Comparison of ENCODE assay signal across 9 mouse cellular contexts in genomic region chr9:37576436-37576930, GRCm38 (mm10). TPM values are rescaled to one million over a fixed set of nuclear protein-coding genes. Genes with fewer than 3 reads are reported as not detected.
DNase-seq lines count a peak whose midpoint lies in the region; ATAC-seq and TF ChIP-seq lines count a peak whose summit lies in the region.
"Had no signal": no experiment of that assay in that cellular context is flagged by ENCODE, and none has a peak within 500 bp of the region (broad histone marks: within the 10 kb centered on the region; RNA-seq: fewer than 3 reads in every experiment).

No protein-coding gene starts in this region.

- H3K36me3 ChIP-seq in heart, embryonic 11.5 days (ENCODE audit: control insufficient read depth, insufficient read depth, low read length): no peaks in the 10 kb centered on the region
- no peaks in the 10 kb centered on the region for H3K36me3 ChIP-seq in ES-Bruce4 (ENCODE audit: control insufficient read depth, insufficient read depth, low read length, poor library complexity, severe bottlenecking)
- H3K36me3 ChIP-seq in forebrain, embryonic 16.5 days (ENCODE audit: control insufficient read depth, insufficient read depth): no peaks in the 10 kb centered on the region

- TF ChIP-seq CTCF in ES-Bruce4 (IDR thresholded peaks at IDR 0.05; ENCODE audit: low read depth, low read length): no peak
- TF ChIP-seq CTCF in left cerebral cortex, adult 2 months (IDR thresholded peaks at IDR 0.05): no peak; the same call in 1 of the 2 replicates

- H3K27ac ChIP-seq in heart, embryonic 11.5 days (ENCODE audit: low read depth, low read length): no peak overlapping the region
- no peak overlapping the region for H3K27ac ChIP-seq in ES-Bruce4 (ENCODE audit: insufficient read depth, low read length)
- peak overlapping the region; percentile 80 for H3K27ac ChIP-seq in forebrain, embryonic 16.5 days (ENCODE audit: low read length)
- peak overlapping the region; percentile 87 for H3K27ac ChIP-seq in left cerebral cortex, adult 2 months

- DNase-seq in heart, postnatal 14 days: no peak
- peak; percentile 65 for DNase-seq in left cerebral cortex, adult 2 months (ENCODE audit: extremely low spot score in 1 of 2, low spot score in 2 of 2)
- peak; percentile 7 for DNase-seq in naive thymus-derived CD4-positive, alpha-beta T cell, adult 2 months (ENCODE audit: low read depth)
- DNase-seq in thymus, postnatal 36 days: peak; percentile 10 to 19
- no peak for DNase-seq in gastrocnemius, adult 18-20 months (ENCODE audit: low spot score)

- no peak for TF ChIP-seq EP300 in ES-Bruce4 (IDR thresholded peaks at IDR 0.05; ENCODE audit: insufficient read depth, low read depth, low read length)

- ATAC-seq in heart, embryonic 11.5 days (replicated peaks; ENCODE audit: insufficient number of reproducible peaks, low FRiP score, low TSS enrichment): no peak
- peak; percentile 92 for ATAC-seq in forebrain, embryonic 16.5 days

- 28% methylated on average over 14 of the region's 14 CpGs for WGBS in heart, embryonic 11.5 days (ENCODE audit: insufficient replicate concordance)
- WGBS in forebrain, embryonic 16.5 days: 26% methylated on average over 14 of the region's 14 CpGs

- H3K9me3 ChIP-seq in heart, embryonic 11.5 days (replicated peaks; ENCODE audit: control insufficient read depth, low read length): no peaks in the 10 kb centered on the region
- no peaks in the 10 kb centered on the region for H3K9me3 ChIP-seq in ES-Bruce4 (replicated peaks; ENCODE audit: control insufficient read depth, insufficient read depth, low read length, poor library complexity, severe bottlenecking)
- H3K9me3 ChIP-seq in forebrain, embryonic 16.5 days (ENCODE audit: control insufficient read depth, low read length): no peaks in the 10 kb centered on the region

- intact Hi-C loops in heart, postnatal 14 days (cut with DNase I): no loop called here
- intact Hi-C loops in left cerebral cortex, adult 2 months (cut with DNase I): loop anchor here (2.0 to 10.0 kb wide), 2 partner anchors 36 to 238 kb away; partner anchors contain the start of gene Spa17

- peak overlapping the region; percentile 42 for H3K4me2 ChIP-seq in heart, embryonic 11.5 days
- H3K4me2 ChIP-seq in forebrain, embryonic 16.5 days (ENCODE audit: low read length): peak overlapping the region; percentile 34

- H3K27me3 ChIP-seq in heart, embryonic 11.5 days (ENCODE audit: control insufficient read depth, insufficient read depth, low read length): no peaks in the 10 kb centered on the region
- no peaks in the 10 kb centered on the region for H3K27me3 ChIP-seq in ES-Bruce4 (ENCODE audit: control insufficient read depth, insufficient read depth, low read length, poor library complexity, severe bottlenecking)
- no peaks in the 10 kb centered on the region; the same call in 1 of the 2 replicates for H3K27me3 ChIP-seq in forebrain, embryonic 16.5 days (replicated peaks; ENCODE audit: control insufficient read depth, insufficient read depth, low read length)

- no peak overlapping the region for H3K9ac ChIP-seq in heart, embryonic 11.5 days (ENCODE audit: low read depth, low read length)
- H3K9ac ChIP-seq in ES-Bruce4 (ENCODE audit: low read depth, poor library complexity, severe bottlenecking): no peak overlapping the region
- H3K9ac ChIP-seq in forebrain, embryonic 16.5 days (replicated peaks; ENCODE audit: low read depth, low read length): no peak overlapping the region

- H3K4me1 ChIP-seq in heart, embryonic 11.5 days (ENCODE audit: control insufficient read depth, insufficient read depth, low read length): peaks cover 13% of the 10 kb centered on the region
- no peaks in the 10 kb centered on the region for H3K4me1 ChIP-seq in ES-Bruce4 (ENCODE audit: control insufficient read depth, insufficient read depth, low read length)
- H3K4me1 ChIP-seq in forebrain, embryonic 16.5 days (replicated peaks; ENCODE audit: control insufficient read depth, insufficient read depth, low read length): peaks cover 14% of the 10 kb centered on the region

- no peak for TF ChIP-seq POLR2A in ES-Bruce4 (IDR thresholded peaks at IDR 0.05; ENCODE audit: insufficient read depth, low read length)

- H3K4me3 ChIP-seq in heart, embryonic 11.5 days (ENCODE audit: low read depth, low read length): no peak overlapping the region
- peak overlapping the region; percentile 19 for H3K4me3 ChIP-seq in ES-Bruce4 (ENCODE audit: low read depth, low read length)
- no peak overlapping the region for H3K4me3 ChIP-seq in forebrain, embryonic 16.5 days (replicated peaks; ENCODE audit: low read length)
- H3K4me3 ChIP-seq in left cerebral cortex, adult 2 months: no peak overlapping the region

RNA-seq across cellular contexts. Expression of gene Siae, which starts 21.0 kb away (rescaled TPM):
- 7.8 and 10.6 TPM in 2 replicates for polyA plus RNA-seq in heart, embryonic 11.5 days (2014; fragmentation: Nextera tagmentation; extraction: Ambion mirVana)
- 1 to 10 TPM; 7.8 to 9.1 TPM for total RNA-seq in heart, postnatal 14 days (2021)
- 9.4 and 10.0 TPM in 2 replicates for polyA plus RNA-seq in ES-Bruce4 (2011; ENCODE audit: insufficient read depth, insufficient read length, low read depth, missing spikeins)
- 9.2 and 9.4 TPM in 2 replicates for polyA plus RNA-seq in forebrain, embryonic 16.5 days (2015; fragmentation: Nextera tagmentation; extraction: Ambion mirVana)
- total RNA-seq in left cerebral cortex, adult 2 months (2021): 10 to 100 TPM; 17.1 to 18.8 TPM
- 1 to 10 TPM; 3.3 to 4.0 TPM for total RNA-seq in gastrocnemius, adult 18-20 months (2021)

RNA-seq across cellular contexts. Expression of gene Nrgn, which starts 23.8 kb away (rescaled TPM):
- 4.8 and 5.2 TPM in 2 replicates for polyA plus RNA-seq in heart, embryonic 11.5 days (2014; fragmentation: Nextera tagmentation; extraction: Ambion mirVana)
- total RNA-seq in heart, postnatal 14 days (2021): 1 to 10 TPM; 2.4 to 3.9 TPM
- polyA plus RNA-seq in ES-Bruce4 (2011; ENCODE audit: insufficient read depth, insufficient read length, low read depth, missing spikeins): 1.2 and 3.3 TPM in 2 replicates
- polyA plus RNA-seq in forebrain, embryonic 16.5 days (2015; fragmentation: Nextera tagmentation; extraction: Ambion mirVana): 19.0 and 25.9 TPM in 2 replicates
- total RNA-seq in left cerebral cortex, adult 2 months (2021): 1,000 to 10,000 TPM; 1,927 to 1,950 TPM
- total RNA-seq in gastrocnemius, adult 18-20 months (2021): under 1 TPM; 0.34 to 0.57 TPM

RNA-seq across cellular contexts. Expression of gene Spa17, which starts 37.0 kb away (rescaled TPM):
- polyA plus RNA-seq in heart, embryonic 11.5 days (2014; fragmentation: Nextera tagmentation; extraction: Ambion mirVana): 5.7 and 10.0 TPM in 2 replicates
- total RNA-seq in heart, postnatal 14 days (2021): 1 to 10 TPM; 2.1 to 2.9 TPM
- 5.3 and 7.1 TPM in 2 replicates for polyA plus RNA-seq in ES-Bruce4 (2011; ENCODE audit: insufficient read depth, insufficient read length, low read depth, missing spikeins)
- 6.1 and 6.9 TPM in 2 replicates for polyA plus RNA-seq in forebrain, embryonic 16.5 days (2015; fragmentation: Nextera tagmentation; extraction: Ambion mirVana)
- total RNA-seq in left cerebral cortex, adult 2 months (2021): 1 to 10 TPM; 1.7 to 2.1 TPM
- 1 to 10 TPM; 2.8 to 3.5 TPM for total RNA-seq in gastrocnemius, adult 18-20 months (2021)

RNA-seq across cellular contexts. Expression of gene Vsig2, which starts 37.4 kb away (rescaled TPM):
- 1.5 and 1.6 TPM in 2 replicates for polyA plus RNA-seq in heart, embryonic 11.5 days (2014; fragmentation: Nextera tagmentation; extraction: Ambion mirVana)
- total RNA-seq in heart, postnatal 14 days (2021): 10 to 100 TPM in 1 of 2 experiments, 1 to 10 TPM in 1; 7.9 to 11.3 TPM
- 0.91 TPM in 1 of 2 replicates, not detected in the other for polyA plus RNA-seq in ES-Bruce4 (2011; ENCODE audit: insufficient read depth, insufficient read length, low read depth, missing spikeins)
- polyA plus RNA-seq in forebrain, embryonic 16.5 days (2015; fragmentation: Nextera tagmentation; extraction: Ambion mirVana): 0.86 and 0.89 TPM in 2 replicates
- 1 to 10 TPM; 4.1 to 4.5 TPM for total RNA-seq in left cerebral cortex, adult 2 months (2021)
- total RNA-seq in gastrocnemius, adult 18-20 months (2021): under 1 TPM; 0.55 to 0.85 TPM
- total RNA-seq: MEL had no signal

RNA-seq across cellular contexts. Expression of gene Esam, which starts 48.6 kb away (rescaled TPM):
- 45.4 and 59.6 TPM in 2 replicates for polyA plus RNA-seq in heart, embryonic 11.5 days (2014; fragmentation: Nextera tagmentation; extraction: Ambion mirVana)
- 100 to 1,000 TPM; 112 to 121 TPM for total RNA-seq in heart, postnatal 14 days (2021)
- polyA plus RNA-seq in ES-Bruce4 (2011; ENCODE audit: insufficient read depth, insufficient read length, low read depth, missing spikeins): 1.7 and 3.1 TPM in 2 replicates
- polyA plus RNA-seq in forebrain, embryonic 16.5 days (2015; fragmentation: Nextera tagmentation; extraction: Ambion mirVana): 42.4 and 44.6 TPM in 2 replicates
- total RNA-seq in left cerebral cortex, adult 2 months (2021): 10 to 100 TPM; 19.6 to 22.5 TPM
- total RNA-seq in gastrocnemius, adult 18-20 months (2021): 10 to 100 TPM; 17.9 to 18.5 TPM

Comparison
In these comparisons a context has a peak if more than half of its experiments do, and no peak if none do; other contexts are left out.
1. H3K27ac ChIP-seq: peak in forebrain, embryonic 16.5 days (single experiment) and left cerebral cortex, adult 2 months (single experiment); none in heart, embryonic 11.5 days (single experiment) and ES-Bruce4 (single experiment).
2. DNase-seq: peak in left cerebral cortex, adult 2 months (2 of 2), naive thymus-derived CD4-positive, alpha-beta T cell, adult 2 months (single experiment) and thymus, postnatal 36 days (2 of 2); none in heart, postnatal 14 days (0 of 2) and gastrocnemius, adult 18-20 months (single experiment).
3. RNA of gene Nrgn, which starts 23.8 kb away (total RNA-seq): 1,927 to 1,950 TPM in left cerebral cortex, adult 2 months; 2.4 to 3.9 TPM in heart, postnatal 14 days and 0.34 to 0.57 TPM in gastrocnemius, adult 18-20 months; every median in the first group is over 100 times any median in the second.